Mouse (Mus musculus): ENCODE data around the gene Stat5a.
A peak's percentile ranks its signal among the peaks of the same experiment; 100 is the strongest.

Gene Stat5a

DNA sequence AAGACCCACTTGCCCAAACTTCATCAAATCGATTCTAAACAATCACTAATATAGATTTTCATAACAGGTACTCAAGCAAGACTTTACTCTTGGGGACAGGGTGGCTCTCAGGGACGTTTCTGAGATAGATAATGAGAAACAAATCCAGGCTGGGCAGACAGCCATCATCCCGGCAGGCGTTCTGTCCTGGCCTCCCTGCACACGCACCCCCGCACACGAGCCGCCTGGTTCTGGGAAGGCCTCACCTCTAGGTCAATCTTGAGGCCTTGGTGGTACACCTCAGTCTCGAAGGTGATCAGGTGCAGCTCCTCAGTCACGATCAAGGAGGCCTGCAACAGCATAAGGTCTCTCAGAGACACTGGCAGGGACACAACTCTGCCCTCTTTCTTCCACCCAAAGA is 36.9 kb downstream of the Stat5a start:
- no peak for DNase-seq (ENCODE audit: low spot score in 2 of 2)

GRCm38 (mm10) chr11:100897294-100898231 is 38.4 kb downstream of the Stat5a start:
- peak; percentile 28 to 39 for DNase-seq (ENCODE audit: low spot score in 2 of 2)

- no peak for DNase-seq (ENCODE audit: low spot score in 2 of 2)
Observed at GRCm38 (mm10) chr11:100898441-100899199, 39.5 kb downstream of the Stat5a start.

- DNase-seq (ENCODE audit: low spot score in 2 of 2): no peak
Observed at GRCm38 (mm10) chr11:100904580-100905351, 45.6 kb downstream of the Stat5a start.

- no peak for DNase-seq (ENCODE audit: low spot score in 2 of 2)
Observed at GRCm38 (mm10) chr11:100905929-100906328, 46.8 kb downstream of the Stat5a start.

- DNase-seq (ENCODE audit: low spot score in 2 of 2): no peak
Observed at GRCm38 (mm10) chr11:100906885-100907284, 47.7 kb downstream of the Stat5a start.

DNA sequence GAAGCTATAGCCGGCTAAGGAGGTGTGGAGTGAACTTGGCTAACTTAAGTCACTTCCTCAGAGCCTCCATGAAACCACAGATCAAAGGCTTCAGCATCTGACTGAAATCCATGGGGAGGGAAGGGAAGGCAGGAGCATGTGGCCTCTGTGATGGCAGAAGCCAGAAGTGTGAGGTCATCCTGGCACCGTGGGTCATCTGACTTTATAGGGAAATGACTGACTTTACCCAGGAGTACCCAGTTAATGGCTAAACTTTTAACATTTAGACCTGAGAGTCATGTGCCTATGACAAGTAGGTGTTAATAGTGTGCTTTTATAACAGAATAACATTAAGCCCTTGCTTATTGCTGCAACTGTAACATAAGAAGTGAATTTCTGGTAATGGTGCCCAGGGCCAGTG is 49.0 kb downstream of the Stat5a start:
- no peak for DNase-seq (ENCODE audit: low spot score in 2 of 2)

DNA sequence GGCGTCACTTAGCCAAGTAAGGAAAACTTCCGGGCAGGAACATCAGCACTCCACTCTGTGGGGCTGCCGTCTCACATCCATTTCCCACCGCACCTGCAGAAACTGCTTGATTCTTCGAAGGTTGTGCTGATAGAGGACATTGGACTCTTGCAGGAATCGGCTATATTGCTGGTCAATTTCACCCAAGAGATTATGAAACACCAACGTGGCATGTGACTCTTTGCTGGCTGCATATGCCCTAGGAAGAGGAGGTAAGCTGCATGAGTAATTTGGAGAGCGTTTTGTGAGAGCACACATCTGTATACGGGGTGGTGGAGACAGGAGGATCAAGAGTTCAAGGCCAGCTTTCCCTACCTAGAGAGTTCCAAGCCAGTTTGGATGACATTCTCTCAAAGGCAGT is 49.4 kb downstream of the Stat5a start:
- no peak for DNase-seq (ENCODE audit: low spot score in 2 of 2)

- DNase-seq (ENCODE audit: low spot score in 2 of 2): no peak
Observed at GRCm38 (mm10) chr11:100912401-100913155, 53.4 kb downstream of the Stat5a start.

DNA sequence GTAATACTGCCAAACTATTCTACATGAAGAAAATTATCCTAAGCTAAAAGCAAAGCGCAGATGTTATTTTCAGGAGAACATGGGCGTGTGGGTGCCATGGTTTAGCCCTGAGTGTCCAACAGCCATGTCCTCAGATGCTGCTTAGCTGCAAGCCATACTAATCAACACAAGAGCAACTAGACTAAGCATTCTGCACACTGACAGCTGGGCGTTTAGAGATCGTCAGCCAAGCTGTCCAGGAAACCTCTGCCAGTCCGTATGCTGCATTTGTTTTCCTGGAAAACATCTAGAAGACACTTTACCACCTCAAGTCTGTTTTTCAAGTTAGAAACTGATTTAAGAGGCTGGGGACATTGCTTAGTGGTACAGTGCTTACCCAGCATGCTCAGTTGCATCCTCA is 55.3 kb downstream of the Stat5a start:
- DNase-seq (ENCODE audit: low spot score in 2 of 2): no peak

DNA sequence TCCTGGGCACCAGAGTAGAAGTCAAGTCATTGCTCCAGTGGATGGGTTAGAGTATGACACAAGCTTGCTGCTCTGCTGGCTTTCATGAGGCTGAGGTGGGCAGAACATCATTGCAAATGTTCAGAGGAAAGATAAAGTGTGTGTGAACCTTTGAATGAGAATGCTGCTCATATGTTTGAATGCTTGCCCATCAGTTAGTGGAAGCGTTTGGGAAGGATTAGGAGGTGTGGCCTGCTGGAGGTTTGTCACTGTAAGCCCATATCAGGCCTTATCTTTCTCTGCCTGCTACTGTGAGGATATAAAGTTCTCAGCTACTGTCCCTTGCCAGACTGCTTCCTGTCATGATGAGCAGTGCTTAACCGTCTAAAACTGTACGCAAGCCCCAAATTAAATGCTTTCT is 55.9 kb downstream of the Stat5a start:
- DNase-seq (ENCODE audit: low spot score in 2 of 2): no peak

DNA sequence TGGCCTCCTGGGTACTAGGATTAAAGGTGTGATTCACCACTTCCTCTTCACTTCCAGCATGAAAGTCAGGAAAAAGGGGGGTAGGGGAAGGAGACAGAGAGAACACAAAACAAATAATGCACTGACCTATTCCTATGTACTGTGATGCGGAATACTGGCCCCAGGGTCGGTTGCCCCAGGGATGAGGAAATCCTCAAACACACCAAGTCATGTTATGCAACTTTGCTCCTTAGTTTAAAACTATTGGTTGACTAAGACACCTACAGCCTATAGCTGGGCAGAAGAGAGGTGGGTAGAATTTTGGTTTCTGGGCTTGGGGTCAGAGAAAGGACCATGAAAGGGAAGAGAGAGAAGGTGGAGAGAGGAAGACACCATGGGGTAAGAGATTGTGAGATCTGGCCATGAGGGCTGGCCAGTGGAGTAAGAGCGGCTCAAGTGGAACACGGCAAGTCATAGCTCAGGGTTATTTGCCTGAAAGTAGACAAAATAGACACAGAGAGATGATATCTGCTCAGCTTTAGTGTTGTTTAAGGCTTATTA is 57.4 kb downstream of the Stat5a start:
- no peak for DNase-seq (ENCODE audit: low spot score in 2 of 2)

- no peak for DNase-seq (ENCODE audit: low spot score in 2 of 2)
Observed at GRCm38 (mm10) chr11:100918007-100918406, 58.9 kb downstream of the Stat5a start.

- no peak for DNase-seq (ENCODE audit: low spot score in 2 of 2)
Observed at GRCm38 (mm10) chr11:100920887-100921624, 61.9 kb downstream of the Stat5a start.

GRCm38 (mm10) chr11:100924386-100924919 is 65.3 kb downstream of the Stat5a start:
- DNase-seq (ENCODE audit: low spot score in 2 of 2): no peak

GRCm38 (mm10) chr11:100927386-100927785 is 68.2 kb downstream of the Stat5a start:
- no peak for DNase-seq (ENCODE audit: low spot score in 2 of 2)

DNA sequence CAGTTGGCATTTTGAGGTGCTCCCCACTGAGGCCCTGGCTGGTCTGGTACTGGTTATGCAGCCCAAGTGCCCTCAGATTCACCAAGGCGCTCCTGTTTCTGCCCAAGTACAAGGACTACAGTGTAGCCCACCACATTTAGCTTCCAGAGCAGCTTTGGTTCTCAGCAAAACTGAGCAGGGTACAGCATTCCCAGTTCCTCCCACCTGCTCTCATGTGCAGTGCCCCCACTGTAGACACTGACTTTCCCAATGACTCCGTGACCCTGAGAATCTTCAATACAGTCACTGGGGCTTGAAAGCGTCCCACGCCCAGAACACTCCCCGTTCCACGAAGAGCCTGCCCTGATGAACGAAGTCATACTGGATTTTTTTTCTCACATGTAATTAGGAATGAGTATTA is 71.5 kb downstream of the Stat5a start:
- no peak for DNase-seq (ENCODE audit: low spot score in 2 of 2)

DNA sequence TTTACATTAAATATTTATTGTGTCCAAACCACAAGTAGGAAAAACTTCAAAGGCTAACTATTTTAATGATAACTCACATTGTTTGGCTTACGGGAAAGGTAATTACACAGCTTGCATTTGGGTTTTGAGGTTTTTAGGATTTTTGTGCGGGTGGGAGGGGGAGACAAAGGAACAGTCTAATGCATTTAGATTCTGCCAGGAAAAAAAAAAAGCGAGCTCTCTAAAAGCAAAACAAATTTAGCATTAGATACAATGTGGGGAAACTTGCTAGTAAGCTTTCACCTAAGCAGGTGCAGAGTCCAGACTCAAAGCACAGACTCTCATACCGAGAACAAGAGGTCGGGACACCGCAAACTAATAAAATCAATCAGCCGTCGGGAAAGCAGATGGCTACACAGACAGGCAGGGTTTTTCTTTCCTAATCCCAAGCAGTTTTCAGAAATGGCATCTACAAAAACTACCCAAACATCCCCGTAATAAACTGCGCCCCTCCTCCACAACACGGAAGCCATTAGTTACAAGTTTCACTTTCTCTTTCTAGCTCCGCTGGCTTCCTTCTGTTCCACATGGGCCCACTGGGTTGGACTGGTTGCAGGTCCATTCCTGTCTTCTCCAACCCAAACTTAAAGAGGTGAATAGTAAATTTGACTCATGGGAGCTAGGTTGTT is 72.2 kb downstream of the Stat5a start:
- no peak for DNase-seq (ENCODE audit: low spot score in 2 of 2)

Data from right cerebral cortex, postnatal 36 days (tissue).